Mouse (Mus musculus): ENCODE measurements around the gene Akap6.
"Not testable (repeated sequence)": the region's sequence is repeated elsewhere in the genome, so short reads cannot be mapped to it uniquely, and the experiment has no call there.

The Akap6 gene

GRCm38 (mm10) chr12:52711857-52712640 is 12.9 kb downstream of the Akap6 start:
- no peak for DNase-seq (ENCODE audit: low read depth)

GRCm38 (mm10) chr12:52718392-52718791 is 19.2 kb downstream of the Akap6 start:
- DNase-seq (ENCODE audit: low read depth): no peak

GRCm38 (mm10) chr12:52719232-52719631 is 20.0 kb downstream of the Akap6 start:
- DNase-seq (ENCODE audit: low read depth): no peak

- DNase-seq (ENCODE audit: low read depth): no peak
These were observed 20.5 kb downstream of the Akap6 start for GRCm38 (mm10) chr12:52719681-52720080.

GRCm38 (mm10) chr12:52724039-52724615 is 24.9 kb downstream of the Akap6 start:
- not testable (repeated sequence) for DNase-seq (ENCODE audit: low read depth)

- no peak for DNase-seq (ENCODE audit: low read depth)
These were observed 27.4 kb downstream of the Akap6 start for GRCm38 (mm10) chr12:52726434-52727231.

GRCm38 (mm10) chr12:52729396-52729795 is 30.2 kb downstream of the Akap6 start:
- no peak for DNase-seq (ENCODE audit: low read depth)

GRCm38 (mm10) chr12:52735161-52735560 is 36.0 kb downstream of the Akap6 start:
- DNase-seq (ENCODE audit: low read depth): not testable (repeated sequence)

GRCm38 (mm10) chr12:52737151-52737550 is 38.0 kb downstream of the Akap6 start:
- no peak for DNase-seq (ENCODE audit: low read depth)

- no peak for DNase-seq (ENCODE audit: low read depth)
These were observed 40.1 kb downstream of the Akap6 start for GRCm38 (mm10) chr12:52739326-52739725.

GRCm38 (mm10) chr12:52741801-52742200 is 42.6 kb downstream of the Akap6 start:
- no peak for DNase-seq (ENCODE audit: low read depth)

GRCm38 (mm10) chr12:52750006-52750405 is 50.8 kb downstream of the Akap6 start:
- DNase-seq (ENCODE audit: low read depth): no peak

GRCm38 (mm10) chr12:52755649-52756048 is 56.5 kb downstream of the Akap6 start:
- DNase-seq (ENCODE audit: low read depth): no peak

GRCm38 (mm10) chr12:52757881-52758280 is 58.7 kb downstream of the Akap6 start:
- no peak for DNase-seq (ENCODE audit: low read depth)

- DNase-seq (ENCODE audit: low read depth): no peak
These were observed 64.9 kb downstream of the Akap6 start for GRCm38 (mm10) chr12:52764046-52764445.

- DNase-seq (ENCODE audit: low read depth): no peak
These were observed 65.6 kb downstream of the Akap6 start for GRCm38 (mm10) chr12:52764810-52765209.

- DNase-seq (ENCODE audit: low read depth): no peak
These were observed 70.4 kb downstream of the Akap6 start for GRCm38 (mm10) chr12:52769561-52769960.

GRCm38 (mm10) chr12:52771931-52772330 is 72.7 kb downstream of the Akap6 start:
- no peak for DNase-seq (ENCODE audit: low read depth)

GRCm38 (mm10) chr12:52772494-52773280 is 73.5 kb downstream of the Akap6 start:
- no peak for DNase-seq (ENCODE audit: low read depth)

- DNase-seq (ENCODE audit: low read depth): no peak
These were observed 74.7 kb downstream of the Akap6 start for GRCm38 (mm10) chr12:52773847-52774246.

GRCm38 (mm10) chr12:52774382-52774781 is 75.2 kb downstream of the Akap6 start:
- DNase-seq (ENCODE audit: low read depth): no peak

- DNase-seq (ENCODE audit: low read depth): no peak
These were observed 81.0 kb downstream of the Akap6 start for GRCm38 (mm10) chr12:52780216-52780615.
